Mouse (Mus musculus) neural tube, embryonic 11.5 days (tissue): ENCODE measurements around the gene Nupl1. TPM values are rescaled to one million over a fixed set of nuclear protein-coding genes. Genes with fewer than 3 reads are reported as not detected.

Experiments
- ATAC-seq: fragments of 200-750 bp; cut with Nextera tagmentation; 2 replicates; pipeline ENCODE4 v1.8.0; 2017; ENCODE audit warnings: moderate number of reproducible peaks, mild to moderate bottlenecking, moderate TSS enrichment, moderate library complexity; ENCODE audit not compliant: insufficient read depth, low FRiP score, low TSS enrichment
- DNase-seq: peaks from one replicate; pipeline ENCODE4 v3.0.0-alpha.2; 2015; ENCODE audit warnings: low spot score
- H3K27ac ChIP-seq: fragments of 300-500 bp; sonication (generic); 2 replicates; pipeline ENCODE4 v1.5.1; 2014; ENCODE audit warnings: low read depth, mild to moderate bottlenecking, low read length
- H3K27me3 ChIP-seq: fragments of 300-500 bp; sonication (generic); 2 replicates; pipeline ENCODE4 v1.6.1; 2014; ENCODE audit warnings: mild to moderate bottlenecking, low read length, mixed read lengths; ENCODE audit not compliant: control insufficient read depth, insufficient read depth
- H3K36me3 ChIP-seq: fragments of 300-500 bp; sonication (generic); 2 replicates; pipeline ENCODE4 v1.6.1; 2014; ENCODE audit warnings: mild to moderate bottlenecking, low read length, moderate library complexity, mixed read lengths; ENCODE audit not compliant: control insufficient read depth, insufficient read depth
- H3K4me1 ChIP-seq: fragments of 300-500 bp; sonication (generic); 2 replicates; pipeline ENCODE4 v1.6.1; 2014; ENCODE audit warnings: low read length, mixed read lengths; ENCODE audit not compliant: control insufficient read depth, insufficient read depth
- H3K4me2 ChIP-seq: fragments of 300-500 bp; sonication (generic); 2 replicates; pipeline ENCODE4 v1.6.1; 2014; ENCODE audit warnings: low read depth, mild to moderate bottlenecking, moderate library complexity
- H3K4me3 ChIP-seq: fragments of 300-500 bp; sonication (generic); 2 replicates; pipeline ENCODE4 v1.5.1; 2014; ENCODE audit warnings: low read depth, low read length
- H3K9ac ChIP-seq: fragments of 300-500 bp; sonication (generic); 2 replicates; pipeline ENCODE4 v1.6.1; 2014; ENCODE audit warnings: mild to moderate bottlenecking, low read length
- H3K9me3 ChIP-seq: fragments of 300-500 bp; sonication (generic); 2 replicates; pipeline ENCODE4 v1.6.1; 2016; ENCODE audit warnings: low read length; ENCODE audit not compliant: control insufficient read depth
- WGBS: fragments of 180-500 bp; shearing (Covaris S2); extraction: QIAGEN DNeasy Blood & Tissue Kit; methylation state at CpG from one replicate; pipeline ENCODE4 v1.1.7; 2014; 5-methylcytosine and 5-hydroxymethylcytosine counted together
- polyA plus RNA-seq: library from polyadenylated mRNA; unstranded; fragments of >200 nt; fragmentation: Nextera tagmentation; extraction: Ambion mirVana; gene quantifications from 2 replicates; pipeline ENCODE4 v1.2.1, GENCODE M21; 2014

Gene Nupl1
- polyA plus RNA-seq, 1 experiment from 2014 or later, result not detected

DNA sequence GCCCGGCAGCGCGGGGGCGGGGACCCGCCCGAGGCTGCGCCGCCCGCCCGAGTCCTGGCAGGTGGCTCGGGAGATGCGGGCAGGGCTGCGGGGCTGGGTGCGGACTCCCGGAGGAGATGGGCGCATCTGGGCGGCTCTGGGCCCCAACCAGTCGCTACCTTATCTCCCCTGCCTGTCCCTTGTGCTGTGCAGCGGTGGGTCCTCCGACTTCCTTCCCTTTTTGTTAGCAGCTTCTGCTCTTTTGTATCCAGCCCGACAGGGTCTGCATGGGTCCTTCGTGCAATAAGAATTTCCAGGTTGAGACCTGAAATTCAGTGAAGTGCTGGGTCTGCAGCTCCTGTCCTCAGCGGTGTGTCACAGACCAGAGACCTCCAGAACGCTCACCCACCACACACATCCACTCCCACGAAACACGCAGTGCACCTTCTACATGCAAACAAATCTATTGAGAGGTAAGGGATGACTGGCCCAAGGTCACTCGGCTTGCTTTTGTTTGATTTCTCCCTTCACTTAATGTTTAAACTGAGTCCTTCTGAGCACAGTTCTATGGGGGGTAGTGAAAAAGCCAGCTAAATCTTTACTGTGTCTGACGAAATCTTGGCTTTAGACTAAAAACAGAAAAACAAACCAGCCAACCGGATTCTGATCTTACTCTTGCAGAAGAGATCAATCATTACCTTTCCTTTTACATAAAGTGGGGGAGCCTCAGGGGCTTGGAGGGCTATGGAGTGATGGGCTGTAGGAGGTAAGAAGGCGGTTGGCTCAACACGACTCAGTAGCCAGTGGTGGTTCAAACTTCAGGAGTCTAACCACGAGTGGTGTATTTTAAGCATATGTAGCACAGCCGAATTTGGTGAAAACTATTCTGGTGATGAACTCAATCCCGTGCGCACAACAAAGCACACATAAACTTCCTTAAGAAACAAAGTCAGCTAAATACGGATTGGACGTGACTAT, 73.3 kb downstream of the Nupl1 start:
- Histone ChIP-seq H3K27me3 (peaks cover 6% of the 10 kb centered on the region), H3K9ac (peak overlapping the region; percentile 63), H3K4me3 (peak overlapping the region; percentile 65), H3K4me2 (peak overlapping the region; percentile 95), H3K4me1 (no peaks in the 10 kb centered on the region), H3K27ac (no peak overlapping the region), H3K9me3 (no peaks in the 10 kb centered on the region), H3K36me3 (no peaks in the 10 kb centered on the region)
- peak; percentile 47 for DNase-seq
- no peak; the same call in none of the 2 replicates for ATAC-seq
- 29% methylated on average over 25 of the region's 37 CpGs for WGBS

DNA sequence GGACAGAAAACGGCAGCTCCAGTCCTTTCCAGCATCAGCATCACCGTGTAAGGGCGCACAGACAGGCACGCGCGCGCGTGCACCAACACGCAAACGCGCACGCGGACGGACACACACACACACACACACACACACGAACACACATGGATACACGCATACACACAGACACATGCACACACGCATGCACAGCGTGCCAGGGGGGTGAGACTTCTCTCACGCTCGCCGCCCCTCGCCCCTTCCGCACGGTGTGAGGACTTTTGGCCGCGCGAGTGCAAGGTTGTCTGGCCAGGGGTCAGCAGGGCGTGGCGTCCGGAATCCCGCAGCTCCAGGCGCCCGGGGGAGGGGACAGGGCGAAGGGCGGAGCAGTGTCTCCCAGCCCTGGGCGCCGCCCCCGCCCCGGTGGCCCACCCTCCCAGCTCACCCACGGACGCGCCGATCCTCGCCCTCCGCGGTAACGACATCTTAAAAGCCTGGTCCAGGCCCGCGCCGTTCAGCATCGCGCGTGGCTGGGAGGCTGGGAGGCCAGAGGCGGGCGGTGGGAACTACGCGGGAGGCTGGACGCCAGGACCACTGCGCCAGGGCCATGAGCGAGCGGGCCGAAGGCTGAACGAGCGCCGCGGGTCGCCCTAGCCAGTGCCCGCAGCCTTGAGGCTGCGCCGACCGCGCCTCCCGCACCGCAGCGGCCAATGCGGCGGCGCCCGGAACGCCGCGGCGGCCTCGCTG, 74.2 kb downstream of the Nupl1 start:
- Histone ChIP-seq H3K9me3 (no peaks in the 10 kb centered on the region), H3K36me3 (no peaks in the 10 kb centered on the region), H3K4me1 (no peaks in the 10 kb centered on the region), H3K27ac (peak overlapping the region; percentile 58; the same call in 1 of the 2 replicates), H3K4me3 (peak overlapping the region; percentile 65), H3K4me2 (peak overlapping the region; percentile 95), H3K27me3 (peaks cover 6% of the 10 kb centered on the region), H3K9ac (peak overlapping the region; percentile 63)
- peak; percentile 66 for DNase-seq
- WGBS, result under 1% methylated on average over 81 of the region's 84 CpGs
- ATAC-seq, result peak; percentile 78

DNA sequence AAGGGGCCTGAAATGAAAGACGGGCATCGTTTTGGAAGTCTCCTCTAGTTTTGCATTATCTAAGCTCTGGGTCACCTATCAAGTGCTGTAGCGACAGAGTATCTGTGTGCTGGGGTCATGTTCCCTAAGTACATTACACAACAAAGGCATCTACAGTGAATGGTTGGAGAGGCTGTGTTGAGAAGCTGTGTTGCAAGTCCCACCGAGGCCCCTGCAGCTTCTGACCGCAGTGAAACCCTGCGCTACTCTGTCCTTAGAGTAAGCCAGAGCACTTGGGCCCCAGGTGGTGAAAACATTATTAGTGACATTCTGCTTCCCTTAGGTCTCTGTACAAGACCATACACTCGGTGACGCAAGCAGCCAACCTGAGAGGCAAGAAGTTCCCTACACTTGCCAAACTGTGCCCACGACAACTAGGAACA, 74.8 kb downstream of the Nupl1 start:
- Histone ChIP-seq H3K27me3 (peaks cover 6% of the 10 kb centered on the region), H3K36me3 (no peaks in the 10 kb centered on the region), H3K9ac (peak overlapping the region; percentile 63), H3K27ac (no peak overlapping the region), H3K4me1 (no peaks in the 10 kb centered on the region), H3K9me3 (no peaks in the 10 kb centered on the region), H3K4me3 (peak overlapping the region; percentile 65), H3K4me2 (peak overlapping the region; percentile 95)
- ATAC-seq (no peak), DNase-seq (no peak)
- 25% methylated on average over 9 of the region's 9 CpGs for WGBS

DNA sequence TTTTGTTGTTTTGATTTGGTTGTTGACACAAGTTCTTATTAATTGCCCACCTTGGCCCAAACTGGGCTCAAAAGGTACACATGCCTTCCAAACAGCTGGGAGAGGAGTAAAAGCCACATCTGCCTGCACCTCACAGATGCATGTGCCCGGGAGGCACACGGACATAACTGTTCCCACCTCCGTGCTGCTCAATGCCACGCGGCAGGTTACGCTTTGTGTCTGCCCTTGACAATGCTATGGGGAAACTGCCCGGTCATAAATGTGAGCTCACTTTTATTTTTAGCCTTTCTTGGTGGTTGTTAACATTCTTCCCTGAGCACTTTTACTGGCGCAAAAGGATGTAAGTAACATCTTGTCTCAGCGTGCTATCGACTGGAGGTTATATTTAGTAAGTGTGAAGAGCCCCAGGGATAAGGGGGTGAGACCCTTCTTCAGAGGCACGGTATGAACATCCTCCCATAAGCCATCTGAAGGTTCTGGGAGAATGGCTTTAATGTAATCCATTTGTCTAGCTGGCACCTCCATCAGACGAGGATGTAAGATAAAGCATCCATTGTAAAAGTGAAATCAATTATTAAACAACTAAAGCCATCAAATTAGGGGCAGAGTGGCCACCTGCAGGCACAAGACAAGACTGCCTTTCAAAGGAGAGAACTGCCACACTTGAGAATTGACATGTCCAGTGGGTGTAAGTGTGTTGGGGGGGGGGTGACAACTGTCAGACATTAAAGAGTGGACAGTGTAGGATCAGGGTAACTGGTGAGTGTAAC, 78.8 kb downstream of the Nupl1 start:
- no peaks in the 10 kb centered on the region for H3K36me3 ChIP-seq
- no peak overlapping the region for H3K4me2 ChIP-seq
- no peaks in the 10 kb centered on the region for H3K9me3 ChIP-seq
- 58% methylated on average over 12 of the region's 12 CpGs for WGBS
- H3K27ac ChIP-seq, result no peak overlapping the region
- no peaks in the 10 kb centered on the region for H3K4me1 ChIP-seq
- no peak for DNase-seq
- H3K9ac ChIP-seq, result no peak overlapping the region
- peaks cover 3% of the 10 kb centered on the region; the same call in 1 of the 2 replicates for H3K27me3 ChIP-seq
- no peak overlapping the region for H3K4me3 ChIP-seq
- no peak for ATAC-seq

DNA sequence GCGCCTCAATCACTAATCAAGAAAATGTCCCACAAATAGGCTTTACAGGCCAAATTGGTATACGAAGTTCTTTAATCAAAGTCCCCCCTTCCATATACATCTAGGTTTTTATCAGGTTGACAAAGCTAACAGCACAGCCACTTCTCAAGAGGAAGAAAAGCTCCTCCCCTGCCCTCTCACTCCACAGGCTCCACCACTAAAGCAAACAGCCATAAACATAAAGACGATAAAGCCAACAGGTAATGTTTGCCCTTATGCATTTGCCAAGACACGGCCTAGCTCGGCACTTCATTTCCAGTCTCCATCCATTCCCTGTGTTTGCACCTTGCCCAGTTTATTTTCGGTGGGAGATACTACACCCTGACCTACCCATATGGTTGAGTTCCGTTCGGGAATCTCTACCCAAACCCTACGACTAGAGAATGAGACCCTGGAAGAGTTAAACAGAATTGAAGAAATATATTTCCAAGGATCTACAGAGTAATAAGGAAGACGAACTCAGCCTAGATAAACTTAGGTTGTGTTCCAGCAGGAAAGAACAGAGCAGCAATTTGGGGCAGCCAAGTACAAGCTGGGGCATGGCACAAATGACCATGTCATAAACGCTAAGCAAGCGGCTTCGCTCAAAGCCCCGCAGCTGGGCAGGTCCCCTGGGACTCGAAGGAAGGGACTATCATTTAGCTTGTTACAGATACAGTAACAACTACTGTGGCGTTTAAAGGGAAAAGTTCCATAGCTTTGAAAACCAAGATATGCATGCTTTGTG, 80.2 kb downstream of the Nupl1 start:
- Histone ChIP-seq H3K27me3 (peaks cover 3% of the 10 kb centered on the region; the same call in 1 of the 2 replicates), H3K4me3 (no peak overlapping the region), H3K4me2 (no peak overlapping the region), H3K27ac (no peak overlapping the region), H3K36me3 (no peaks in the 10 kb centered on the region), H3K4me1 (no peaks in the 10 kb centered on the region), H3K9me3 (no peaks in the 10 kb centered on the region), H3K9ac (no peak overlapping the region)
- DNase-seq, result no peak
- no peak for ATAC-seq
- WGBS, result 54% methylated on average over 16 of the region's 16 CpGs

DNA sequence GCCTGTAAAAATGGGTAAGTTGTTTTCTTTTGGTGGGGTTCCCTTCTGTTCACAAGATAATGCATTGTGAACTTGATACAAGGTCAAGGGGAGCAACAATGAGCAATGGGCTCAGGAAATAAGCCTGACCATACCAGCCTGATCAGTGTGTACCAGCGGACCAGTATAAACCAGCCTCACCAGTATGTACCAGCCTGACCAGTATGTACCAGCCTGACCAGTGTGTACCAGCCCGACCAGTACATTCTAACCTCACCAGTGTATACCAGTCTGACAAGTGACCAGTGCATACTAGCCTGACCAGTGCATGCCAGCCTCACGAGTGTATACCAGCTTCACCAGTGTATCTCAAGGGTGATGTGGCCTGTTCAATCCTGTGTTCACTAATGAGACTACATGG, 87.9 kb downstream of the Nupl1 start:
- 84% methylated on average over 3 of the region's 3 CpGs for WGBS
- no peak for DNase-seq
- no peak overlapping the region for H3K4me2 ChIP-seq
- H3K27me3 ChIP-seq, result no peaks in the 10 kb centered on the region
- no peak for ATAC-seq
- no peak overlapping the region for H3K9ac ChIP-seq
- no peaks in the 10 kb centered on the region for H3K9me3 ChIP-seq
- no peak overlapping the region for H3K27ac ChIP-seq
- no peaks in the 10 kb centered on the region for H3K4me1 ChIP-seq
- H3K4me3 ChIP-seq, result no peak overlapping the region
- H3K36me3 ChIP-seq, result no peaks in the 10 kb centered on the region

DNA sequence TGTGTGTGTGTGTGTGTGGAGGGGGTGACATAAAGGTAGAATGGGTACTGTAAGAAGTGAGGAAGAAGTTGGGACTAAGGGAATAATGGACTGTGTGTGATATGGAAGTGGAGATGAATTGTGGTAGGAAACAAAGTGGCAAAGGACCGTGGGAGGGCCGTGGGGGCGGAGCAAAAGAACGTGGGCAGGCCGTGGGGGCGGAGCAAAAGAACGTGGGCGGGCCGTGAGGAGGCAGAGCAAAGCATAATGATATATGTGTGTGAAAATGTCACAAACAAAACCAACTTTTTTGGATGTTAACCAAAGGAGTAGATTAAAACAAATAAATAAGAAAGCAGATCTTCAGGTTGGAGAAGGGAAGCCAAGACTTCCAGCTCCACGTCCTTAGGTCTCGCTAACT, 98.9 kb downstream of the Nupl1 start:
- no peaks in the 10 kb centered on the region for H3K4me1 ChIP-seq
- H3K4me2 ChIP-seq, result no peak overlapping the region
- H3K36me3 ChIP-seq, result no peaks in the 10 kb centered on the region
- ATAC-seq (no peak), DNase-seq (no peak)
- no peak overlapping the region for H3K9ac ChIP-seq
- 87% methylated on average over 11 of the region's 11 CpGs for WGBS
- H3K9me3 ChIP-seq, result no peaks in the 10 kb centered on the region
- no peak overlapping the region for H3K27ac ChIP-seq
- H3K27me3 ChIP-seq, result no peaks in the 10 kb centered on the region
- H3K4me3 ChIP-seq, result no peak overlapping the region

DNA sequence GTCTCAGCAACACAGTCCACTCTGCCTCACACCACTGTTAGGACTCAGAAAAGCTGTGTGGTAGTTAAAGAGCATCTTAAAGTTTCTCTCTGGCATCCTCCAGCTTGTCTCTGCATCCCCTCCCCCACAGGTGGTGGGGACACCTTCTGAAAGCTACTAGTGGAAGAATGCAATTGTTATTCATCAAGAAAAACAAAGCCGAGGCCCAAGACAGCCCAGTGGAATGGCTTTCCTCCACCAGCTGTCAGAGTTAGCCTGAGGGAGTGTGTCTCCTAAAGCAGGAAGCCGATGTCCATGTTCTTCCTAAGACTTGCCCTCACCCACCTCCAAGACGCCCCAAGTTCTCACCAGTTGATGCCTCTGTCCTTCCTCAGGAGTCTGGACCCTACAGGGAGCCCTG, 102.3 kb downstream of the Nupl1 start:
- H3K27me3 ChIP-seq, result no peaks in the 10 kb centered on the region
- H3K27ac ChIP-seq, result no peak overlapping the region
- no peak overlapping the region for H3K9ac ChIP-seq
- ATAC-seq (no peak), DNase-seq (no peak)
- H3K4me1 ChIP-seq, result no peaks in the 10 kb centered on the region
- no peak overlapping the region for H3K4me3 ChIP-seq
- H3K9me3 ChIP-seq, result no peaks in the 10 kb centered on the region
- WGBS, result 42% methylated on average over 3 of the region's 3 CpGs
- no peak overlapping the region for H3K4me2 ChIP-seq
- no peaks in the 10 kb centered on the region for H3K36me3 ChIP-seq
